Mouse (Mus musculus): ENCODE results near the gene Rab11fip3. TPM values are rescaled to one million over a fixed set of nuclear protein-coding genes. Genes with fewer than 3 reads are reported as not detected.

Rab11fip3 gene
- polyA plus RNA-seq, 2 experiments, result 1.4 to 2.1 TPM

GRCm38 (mm10) chr17:25970954-25971707, 98.2 kb downstream of the Rab11fip3 start:
- Histone ChIP-seq H3K4me3 (ENCODE audit: insufficient read depth in 1 of 2, low read depth in 2 of 2, low read length in 2 of 2) (no peak overlapping the region), H3K36me3 (replicated peaks; ENCODE audit: control insufficient read depth, insufficient read depth, low read depth) (no peaks in the 10 kb centered on the region), H3K4me1 (replicated peaks; ENCODE audit: control insufficient read depth in 2 of 2, insufficient read depth in 2 of 2, low read length in 1 of 2) (peaks cover 14 to 15% of the 10 kb centered on the region in 2 experiments), H3K9me3 (ENCODE audit: control insufficient read depth, low read length) (no peaks in the 10 kb centered on the region), H3K4me2 (ENCODE audit: low read depth) (0 out of 2 replicates have a peak overlapping the region, but pooled peaks have one; percentile 1), H3K9ac (replicated peaks) (peak overlapping the region; percentile 18; the same call in 1 of the 2 replicates), H3K27ac (no peak overlapping the region), H3K27me3 (ENCODE audit: control insufficient read depth, insufficient read depth, low read length) (no peaks in the 10 kb centered on the region)
- TF ChIP-seq EP300 (IDR thresholded peaks at IDR 0.05; ENCODE audit: low read depth) (no peak), CTCF (IDR thresholded peaks at IDR 0.05; ENCODE audit: low read depth) (no peak)
- ATAC-seq (ENCODE audit: insufficient read depth) (no peak), DNase-seq (ENCODE audit: low read depth in 3 of 3, low spot score in 3 of 3) (no peak)
- WGBS (ENCODE audit: insufficient replicate concordance), result 72% methylated on average over 4 of the region's 4 CpGs

- ATAC-seq (ENCODE audit: insufficient read depth) (no peak), DNase-seq (ENCODE audit: low read depth in 3 of 3, low spot score in 3 of 3) (no peak)
- Histone ChIP-seq H3K4me2 (ENCODE audit: low read depth) (0 out of 2 replicates have a peak overlapping the region, but pooled peaks have one; percentile 1), H3K9ac (replicated peaks) (peak overlapping the region; percentile 18; the same call in 1 of the 2 replicates), H3K9me3 (ENCODE audit: control insufficient read depth, low read length) (no peaks in the 10 kb centered on the region), H3K27ac (peak overlapping the region; percentile 33; the same call in 1 of the 2 replicates), H3K4me1 (replicated peaks; ENCODE audit: control insufficient read depth in 2 of 2, insufficient read depth in 2 of 2, low read length in 1 of 2) (peaks cover 14 to 15% of the 10 kb centered on the region in 2 experiments), H3K36me3 (replicated peaks; ENCODE audit: control insufficient read depth, insufficient read depth, low read depth) (no peaks in the 10 kb centered on the region), H3K27me3 (ENCODE audit: control insufficient read depth, insufficient read depth, low read length) (no peaks in the 10 kb centered on the region), H3K4me3 (ENCODE audit: insufficient read depth in 1 of 2, low read depth in 2 of 2, low read length in 2 of 2) (no peak overlapping the region)
- TF ChIP-seq CTCF (IDR thresholded peaks at IDR 0.05; ENCODE audit: low read depth), result peak; percentile 49; the same call in 1 of the 2 replicates
- TF ChIP-seq EP300 (IDR thresholded peaks at IDR 0.05; ENCODE audit: low read depth), result no peak
- 87% methylated on average over 9 of the region's 9 CpGs for WGBS (ENCODE audit: insufficient replicate concordance)
Measured at GRCm38 (mm10) chr17:25970448-25970847, 98.9 kb downstream of the Rab11fip3 start.

- Histone ChIP-seq H3K9me3 (ENCODE audit: control insufficient read depth, low read length) (no peaks in the 10 kb centered on the region), H3K4me2 (ENCODE audit: low read depth) (no peak overlapping the region), H3K4me1 (replicated peaks; ENCODE audit: control insufficient read depth in 2 of 2, insufficient read depth in 2 of 2, low read length in 1 of 2) (peaks cover 18 to 19% of the 10 kb centered on the region in 2 experiments), H3K27me3 (ENCODE audit: control insufficient read depth, insufficient read depth, low read length) (no peaks in the 10 kb centered on the region), H3K27ac (peak overlapping the region; percentile 38), H3K36me3 (replicated peaks; ENCODE audit: control insufficient read depth, insufficient read depth, low read depth) (peaks cover 9% of the 10 kb centered on the region; the same call in 1 of the 2 replicates), H3K9ac (replicated peaks) (peak overlapping the region; percentile 16; the same call in 1 of the 2 replicates), H3K4me3 (ENCODE audit: insufficient read depth in 1 of 2, low read depth in 2 of 2, low read length in 2 of 2) (no peak overlapping the region)
- no peak for TF ChIP-seq CTCF (IDR thresholded peaks at IDR 0.05; ENCODE audit: low read depth)
- TF ChIP-seq EP300 (IDR thresholded peaks at IDR 0.05; ENCODE audit: low read depth), result no peak
- ATAC-seq (ENCODE audit: insufficient read depth) (peak; percentile 66), DNase-seq (ENCODE audit: low read depth in 3 of 3, low spot score in 3 of 3) (no peak)
- WGBS (ENCODE audit: insufficient replicate concordance), result 17% methylated on average over 1 of the region's 1 CpGs
Measured at GRCm38 (mm10) chr17:25968176-25968575, 101.2 kb downstream of the Rab11fip3 start.

- Histone ChIP-seq H3K9ac (replicated peaks) (0 out of 2 replicates have a peak overlapping the region, but pooled peaks have one; percentile 16), H3K4me1 (replicated peaks; ENCODE audit: control insufficient read depth in 2 of 2, insufficient read depth in 2 of 2, low read length in 1 of 2) (peaks cover 22 to 23% of the 10 kb centered on the region in 2 experiments), H3K4me3 (ENCODE audit: insufficient read depth in 1 of 2, low read depth in 2 of 2, low read length in 2 of 2) (no peak overlapping the region), H3K27me3 (ENCODE audit: control insufficient read depth, insufficient read depth, low read length) (no peaks in the 10 kb centered on the region), H3K27ac (peak overlapping the region; percentile 38), H3K36me3 (replicated peaks; ENCODE audit: control insufficient read depth, insufficient read depth, low read depth) (peaks cover 10% of the 10 kb centered on the region; the same call in 1 of the 2 replicates), H3K4me2 (ENCODE audit: low read depth) (no peak overlapping the region), H3K9me3 (ENCODE audit: control insufficient read depth, low read length) (no peaks in the 10 kb centered on the region)
- no peak for DNase-seq (ENCODE audit: low read depth in 3 of 3, low spot score in 3 of 3)
- TF ChIP-seq CTCF (IDR thresholded peaks at IDR 0.05; ENCODE audit: low read depth) (no peak), EP300 (IDR thresholded peaks at IDR 0.05; ENCODE audit: low read depth) (no peak)
- no peak for ATAC-seq (ENCODE audit: insufficient read depth)
- 50% methylated on average over 3 of the region's 3 CpGs for WGBS (ENCODE audit: insufficient replicate concordance)
Measured at GRCm38 (mm10) chr17:25967652-25968051, 101.7 kb downstream of the Rab11fip3 start.

- Histone ChIP-seq H3K27ac (peak overlapping the region; percentile 85), H3K4me2 (ENCODE audit: low read depth) (no peak overlapping the region), H3K27me3 (ENCODE audit: control insufficient read depth, insufficient read depth, low read length) (no peaks in the 10 kb centered on the region), H3K4me1 (replicated peaks; ENCODE audit: control insufficient read depth in 2 of 2, insufficient read depth in 2 of 2, low read length in 1 of 2) (peaks cover 40 to 43% of the 10 kb centered on the region in 2 experiments), H3K9me3 (ENCODE audit: control insufficient read depth, low read length) (no peaks in the 10 kb centered on the region), H3K9ac (replicated peaks) (0 out of 2 replicates have a peak overlapping the region, but pooled peaks have one; percentile 14), H3K4me3 (ENCODE audit: insufficient read depth in 1 of 2, low read depth in 2 of 2, low read length in 2 of 2) (no peak overlapping the region), H3K36me3 (replicated peaks; ENCODE audit: control insufficient read depth, insufficient read depth, low read depth) (peaks cover 10% of the 10 kb centered on the region; the same call in 1 of the 2 replicates)
- ATAC-seq (ENCODE audit: insufficient read depth) (no peak), DNase-seq (ENCODE audit: low read depth in 3 of 3, low spot score in 3 of 3) (no peak)
- WGBS (ENCODE audit: insufficient replicate concordance), result 72% methylated on average over 7 of the region's 7 CpGs
- TF ChIP-seq CTCF (IDR thresholded peaks at IDR 0.05; ENCODE audit: low read depth) (no peak), EP300 (IDR thresholded peaks at IDR 0.05; ENCODE audit: low read depth) (no peak)
Measured at GRCm38 (mm10) chr17:25964271-25964670, 105.1 kb downstream of the Rab11fip3 start.
